Mouse (Mus musculus) kidney, embryonic 14.5 days (tissue): Measurements from ENCODE around the gene Ilvbl. TPM values are rescaled to one million over a fixed set of nuclear protein-coding genes. Genes with fewer than 3 reads are reported as not detected.
A peak's percentile ranks its signal among the peaks of the same experiment; 100 is the strongest.
"Not testable (repeated sequence)": the region's sequence is repeated elsewhere in the genome, so short reads cannot be mapped to it uniquely, and the experiment has no call there.

Source experiments
- ATAC-seq: fragments of 200-750 bp; cut with Nextera tagmentation; 2 replicates; pipeline ENCODE4 v1.8.0; 2017; ENCODE audit warnings: moderate number of reproducible peaks, mild to moderate bottlenecking, moderate TSS enrichment, moderate library complexity; ENCODE audit not compliant: low FRiP score, low TSS enrichment
- H3K27ac ChIP-seq: fragments of 300-500 bp; sonication (generic); 2 replicates; pipeline ENCODE4 v1.5.1; 2014; ENCODE audit warnings: low read depth, mild to moderate bottlenecking, low read length, moderate library complexity, mixed read lengths
- H3K27me3 ChIP-seq: fragments of 300-500 bp; sonication (generic); 2 replicates; pipeline ENCODE4 v1.6.1; 2014; ENCODE audit warnings: mild to moderate bottlenecking, low read length; ENCODE audit not compliant: control insufficient read depth, insufficient read depth
- H3K36me3 ChIP-seq: fragments of 300-500 bp; sonication (generic); 2 replicates; pipeline ENCODE4 v1.6.1; 2014; ENCODE audit warnings: low read length, mixed read lengths; ENCODE audit not compliant: control insufficient read depth, insufficient read depth
- H3K4me1 ChIP-seq: fragments of 300-500 bp; sonication (generic); 2 replicates; pipeline ENCODE4 v1.6.1; 2014; ENCODE audit warnings: low read length, mixed read lengths; ENCODE audit not compliant: control insufficient read depth, insufficient read depth
- H3K4me2 ChIP-seq: fragments of 300-500 bp; sonication (generic); replicated peaks from 2 replicates; pipeline ENCODE4 v1.6.1; 2014; ENCODE audit warnings: low read depth, mild to moderate bottlenecking, low read length
- H3K4me3 ChIP-seq: fragments of 300-500 bp; sonication (generic); 2 replicates; pipeline ENCODE4 v1.5.1; 2014; ENCODE audit warnings: mild to moderate bottlenecking, low read length
- H3K9ac ChIP-seq: fragments of 300-500 bp; sonication (generic); 2 replicates; pipeline ENCODE4 v1.6.1; 2014; ENCODE audit warnings: low read depth, mild to moderate bottlenecking, low read length, moderate library complexity
- H3K9me3 ChIP-seq: fragments of 300-500 bp; sonication (generic); 2 replicates; pipeline ENCODE4 v1.6.1; 2016; ENCODE audit warnings: low read length; ENCODE audit not compliant: control insufficient read depth
- WGBS: fragments of 180-500 bp; shearing (Covaris S2); extraction: QIAGEN DNeasy Blood & Tissue Kit; methylation state at CpG from one replicate; pipeline ENCODE4 v1.1.7; 2014; 5-methylcytosine and 5-hydroxymethylcytosine counted together
- polyA plus RNA-seq: library from polyadenylated mRNA; unstranded; fragments of >200 nt; fragmentation: Nextera tagmentation; extraction: Ambion mirVana; gene quantifications from 2 replicates; pipeline ENCODE4 v1.2.1, GENCODE M21; 2014

Ilvbl gene
- polyA plus RNA-seq, 1 experiment from 2014 or later: 34.0 TPM

DNA sequence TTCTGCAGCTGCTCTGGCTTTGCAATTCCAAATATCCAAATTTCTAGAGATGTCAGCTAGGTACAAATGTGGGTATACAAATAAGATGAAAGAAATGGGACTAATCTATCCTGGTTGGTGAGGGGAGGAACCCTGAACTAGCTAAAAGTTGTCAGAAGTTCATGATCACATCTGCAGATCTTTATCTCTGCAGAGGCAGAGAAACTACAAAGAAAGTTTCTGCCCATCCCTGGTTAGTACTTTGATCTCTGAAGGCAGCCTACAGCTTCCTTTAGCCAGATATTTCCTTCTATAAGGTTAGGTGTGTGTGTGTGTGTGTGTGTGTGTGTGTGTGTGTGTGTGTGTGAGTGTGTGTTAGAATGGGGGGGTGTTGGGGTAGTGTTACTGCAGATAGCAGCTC lies 20.4 kb downstream of the Ilvbl start:
- H3K9ac ChIP-seq: no peak overlapping the region
- H3K27me3 ChIP-seq: no peaks in the 10 kb centered on the region
- ATAC-seq: no peak
- H3K4me3 ChIP-seq: no peak overlapping the region
- no peaks in the 10 kb centered on the region for H3K9me3 ChIP-seq
- no peak overlapping the region for H3K27ac ChIP-seq
- H3K4me2 ChIP-seq: no peak overlapping the region
- peaks cover 4% of the 10 kb centered on the region; the same call in 1 of the 2 replicates for H3K36me3 ChIP-seq
- 0 out of 2 replicates have a peak, but pooled peaks cover 4% of the 10 kb centered on the region for H3K4me1 ChIP-seq

DNA sequence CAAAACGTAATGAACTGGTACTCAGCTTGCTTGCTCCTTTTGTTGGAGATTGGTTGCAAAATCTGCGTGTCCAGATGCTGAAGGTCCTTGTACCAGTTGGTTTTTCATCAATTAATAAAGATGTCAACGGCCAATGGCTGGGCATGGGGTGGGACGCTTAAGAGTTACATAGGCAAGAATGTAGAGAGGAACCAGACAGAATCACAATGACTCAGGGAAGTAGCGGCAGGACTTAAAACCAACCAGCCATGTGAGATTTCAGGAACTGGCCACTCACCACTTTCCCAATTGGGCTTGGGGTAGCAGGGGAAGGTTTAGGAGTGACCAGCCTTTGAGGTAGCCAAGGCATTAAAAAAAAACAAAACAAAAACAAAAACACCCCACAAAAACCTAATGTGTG lies 25.7 kb downstream of the Ilvbl start:
- H3K27me3 ChIP-seq: no peaks in the 10 kb centered on the region

DNA sequence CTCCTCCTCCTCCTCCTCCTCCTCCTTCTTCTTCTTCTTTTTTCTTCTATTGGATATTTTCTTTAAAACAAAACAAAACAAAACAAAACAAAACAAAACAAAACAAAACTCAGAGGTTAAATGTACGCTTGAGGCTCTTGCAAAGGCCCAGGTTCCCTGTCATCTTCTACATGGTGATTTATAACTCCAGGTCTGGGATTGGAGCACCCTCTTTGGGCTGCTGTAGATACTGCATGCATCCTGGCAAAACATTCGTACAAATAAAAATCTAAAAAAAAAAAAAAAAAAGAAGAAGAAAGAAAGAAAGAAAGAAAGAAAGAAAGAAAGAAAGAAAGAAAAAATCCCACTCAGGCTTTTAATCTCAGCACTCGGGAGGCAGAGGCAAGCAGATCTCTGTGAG lies 30.9 kb downstream of the Ilvbl start:
- no peak for ATAC-seq
- whole genome bisulfite sequencing: 49% methylated on average over 3 of the region's 3 CpGs
- H3K4me2 ChIP-seq: no peak overlapping the region

More for the DNA sequence above, 25.7 kb downstream of the Ilvbl start:
- H3K36me3 ChIP-seq: no peaks in the 10 kb centered on the region
- no peak for ATAC-seq
- no peak overlapping the region for H3K4me2 ChIP-seq
- H3K4me1 ChIP-seq: no peaks in the 10 kb centered on the region
- WGBS: 86% methylated on average over 5 of the region's 5 CpGs
- H3K9ac ChIP-seq: no peak overlapping the region
- no peak overlapping the region for H3K27ac ChIP-seq
- no peaks in the 10 kb centered on the region for H3K9me3 ChIP-seq
- no peak overlapping the region for H3K4me3 ChIP-seq

DNA sequence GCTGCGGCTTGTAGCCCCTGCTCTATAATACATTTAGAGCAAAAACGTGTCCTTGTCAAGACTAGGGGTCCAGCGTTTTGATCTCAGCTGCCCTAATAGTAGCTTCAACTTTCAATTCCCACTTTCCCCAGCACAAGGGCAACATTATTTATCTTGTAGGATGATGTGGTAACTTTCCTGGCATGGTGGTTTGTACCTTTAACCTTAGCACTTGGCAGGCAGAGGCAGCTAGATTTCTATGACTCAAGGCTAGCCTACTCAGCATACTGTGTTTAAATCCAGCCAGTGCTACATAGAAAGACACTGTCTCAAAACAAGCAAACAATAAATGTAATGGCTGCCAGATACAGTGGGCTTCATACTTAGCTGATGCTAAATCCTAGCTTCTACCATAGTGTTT lies 33.5 kb downstream of the Ilvbl start:
- Histone ChIP-seq H3K4me2 (no peak overlapping the region), H3K9me3 (no peaks in the 10 kb centered on the region), H3K27ac (no peak overlapping the region), H3K36me3 (no peaks in the 10 kb centered on the region), H3K27me3 (no peaks in the 10 kb centered on the region), H3K4me1 (no peaks in the 10 kb centered on the region), H3K9ac (no peak overlapping the region), H3K4me3 (no peak overlapping the region)
- no peak for ATAC-seq
- WGBS: 74% methylated on average over 3 of the region's 3 CpGs

More for the DNA sequence above, 30.9 kb downstream of the Ilvbl start:
- Histone ChIP-seq H3K27ac (no peak overlapping the region), H3K4me3 (no peak overlapping the region), H3K27me3 (no peaks in the 10 kb centered on the region), H3K9ac (no peak overlapping the region), H3K36me3 (no peaks in the 10 kb centered on the region), H3K4me1 (no peaks in the 10 kb centered on the region), H3K9me3 (no peaks in the 10 kb centered on the region)

DNA sequence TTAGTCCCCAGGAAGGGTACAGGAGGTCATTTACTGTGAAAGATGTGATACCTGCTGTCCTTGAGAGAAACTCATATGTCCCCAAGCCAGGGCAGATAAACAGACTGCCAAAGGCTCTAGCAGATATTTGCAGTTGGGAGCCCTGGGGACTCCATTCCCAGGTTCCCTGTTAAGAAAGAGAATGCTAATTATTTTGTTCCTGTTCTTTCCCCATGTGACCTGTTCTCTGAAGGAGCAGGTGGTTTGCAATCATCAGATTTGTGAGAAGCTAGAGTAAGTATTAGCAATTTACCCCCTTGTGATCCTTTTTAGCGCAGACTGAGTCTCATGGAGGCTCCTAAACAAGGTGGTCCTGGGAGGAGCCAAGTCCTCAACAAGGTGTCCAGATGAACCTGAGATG lies 43.8 kb downstream of the Ilvbl start, which contains the start of gene Olfr1357:
Gene Olfr1357, minus strand, starts transcription at position 101 of the 400 bp plus-strand sequence.
- H3K4me2 ChIP-seq: no peak within 1 kb of the TSS
- H3K27ac ChIP-seq: no peak within 1 kb of the TSS
- WGBS: 97% methylated on average over 1 of the region's 1 CpGs
- ATAC-seq: no peak
- H3K36me3 ChIP-seq: no peaks in the 10 kb centered on the region
- no peak within 1 kb of the TSS for H3K4me3 ChIP-seq
- H3K4me1 ChIP-seq: no peaks in the 10 kb centered on the region
- no peaks in the 10 kb centered on the region for H3K9me3 ChIP-seq
- H3K27me3 ChIP-seq: no peaks in the 10 kb centered on the region
- no peak within 1 kb of the TSS for H3K9ac ChIP-seq

DNA sequence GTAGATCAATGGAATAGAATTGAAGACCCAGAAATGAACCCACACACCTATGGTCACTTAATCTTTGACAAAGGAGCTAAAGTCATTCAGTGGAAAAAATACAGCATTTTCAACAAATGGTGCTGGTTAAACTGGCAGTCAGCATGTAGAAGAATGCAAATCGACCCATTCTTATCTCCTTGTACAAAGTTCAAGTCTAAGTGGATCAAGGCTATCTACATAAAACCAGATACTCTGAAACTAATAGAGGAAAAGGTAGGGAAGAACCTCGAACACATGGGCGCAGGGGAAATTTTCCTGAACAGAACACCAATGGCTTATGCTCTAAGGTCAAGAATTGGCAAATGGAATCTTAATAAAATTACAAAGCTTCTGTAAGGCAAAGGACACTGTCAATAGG lies 49.0 kb downstream of the Ilvbl start:
- ATAC-seq, H3K27me3 ChIP-seq, H3K9ac ChIP-seq, H3K36me3 ChIP-seq, H3K4me2 ChIP-seq, H3K9me3 ChIP-seq, H3K4me3 ChIP-seq, H3K27ac ChIP-seq, H3K4me1 ChIP-seq: not testable (repeated sequence)
- WGBS: 86% methylated on average over 3 of the region's 3 CpGs

DNA sequence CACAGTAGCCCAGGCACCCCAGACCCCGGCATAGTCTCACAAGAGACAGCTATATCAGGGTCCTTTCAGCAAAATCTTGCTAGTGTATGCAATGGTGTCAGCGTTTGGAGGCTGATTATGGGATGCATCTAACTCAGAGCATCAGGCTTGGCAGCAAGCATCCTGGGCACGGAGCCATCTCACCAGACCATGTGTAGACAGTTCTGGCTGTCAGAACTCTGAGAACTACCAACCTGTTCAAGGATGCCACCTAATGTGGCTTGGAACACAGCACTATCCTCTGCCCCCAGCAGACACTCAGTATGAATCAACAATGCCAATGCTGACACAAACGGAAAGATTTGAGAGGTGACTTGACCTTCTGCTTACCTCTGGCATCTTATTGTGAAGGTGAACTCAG lies 56.0 kb downstream of the Ilvbl start:
- no peaks in the 10 kb centered on the region for H3K36me3 ChIP-seq
- no peaks in the 10 kb centered on the region for H3K4me1 ChIP-seq
- no peak overlapping the region for H3K27ac ChIP-seq
- WGBS: 79% methylated on average over 4 of the region's 4 CpGs
- H3K9me3 ChIP-seq: no peaks in the 10 kb centered on the region
- no peak overlapping the region for H3K9ac ChIP-seq
- H3K4me3 ChIP-seq: no peak overlapping the region
- H3K27me3 ChIP-seq: no peaks in the 10 kb centered on the region
- H3K4me2 ChIP-seq: no peak overlapping the region
- ATAC-seq: no peak

DNA sequence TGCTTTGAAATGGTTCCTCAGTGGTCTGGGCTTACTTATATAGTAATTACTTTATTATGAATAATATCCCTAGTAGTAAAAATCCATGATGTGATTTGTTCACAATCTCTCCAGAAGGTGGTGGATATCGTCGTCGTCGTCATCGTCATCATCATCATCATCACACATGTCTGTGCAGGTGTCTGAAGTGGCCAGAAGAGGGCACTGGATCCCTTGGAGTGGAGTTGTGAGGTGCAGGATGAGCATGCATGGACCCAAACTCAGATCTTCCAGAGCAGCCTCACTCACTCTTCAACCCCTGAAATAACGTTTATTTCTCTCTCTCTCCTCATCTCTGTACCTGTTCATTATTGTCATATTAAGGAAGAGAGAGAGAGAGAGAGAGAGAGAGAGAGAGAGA lies 58.2 kb downstream of the Ilvbl start:
- no peak overlapping the region for H3K4me2 ChIP-seq
- H3K36me3 ChIP-seq: no peaks in the 10 kb centered on the region

More for the DNA sequence above, 58.2 kb downstream of the Ilvbl start:
- Histone ChIP-seq H3K9me3 (no peaks in the 10 kb centered on the region), H3K9ac (no peak overlapping the region), H3K4me1 (no peaks in the 10 kb centered on the region), H3K27ac (no peak overlapping the region), H3K4me3 (no peak overlapping the region), H3K27me3 (no peaks in the 10 kb centered on the region)
- peak; percentile 66; the same call in 1 of the 2 replicates for ATAC-seq
- 15% methylated on average over 6 of the region's 6 CpGs for WGBS
